Mouse (Mus musculus) midbrain, embryonic 14.5 days (tissue): ENCODE data around the gene Selenos. TPM values are rescaled to one million over a fixed set of nuclear protein-coding genes. Genes with fewer than 3 reads are reported as not detected.
A peak's percentile ranks its signal among the peaks of the same experiment; 100 is the strongest.

ENCODE experiments used
- ATAC-seq: fragments of 200-750 bp; cut with Nextera tagmentation; 2 replicates; pipeline ENCODE4 v1.8.0; 2017; ENCODE audit warnings: moderate number of reproducible peaks, moderate library complexity; ENCODE audit not compliant: low FRiP score, low TSS enrichment
- DNase-seq: peaks from one replicate; pipeline ENCODE4 v3.0.0-alpha.2; 2015
- H3K27ac ChIP-seq: fragments of 300-500 bp; sonication (generic); replicated peaks from 2 replicates; pipeline ENCODE4 v1.5.1; 2014; ENCODE audit warnings: mild to moderate bottlenecking, low read depth, low read length, moderate library complexity
- H3K27me3 ChIP-seq: fragments of 300-500 bp; sonication (generic); 2 replicates; pipeline ENCODE4 v1.6.1; 2014; ENCODE audit warnings: low read length, control low read depth, mixed read lengths; ENCODE audit not compliant: control insufficient read depth, insufficient read depth
- H3K36me3 ChIP-seq: fragments of 300-500 bp; sonication (generic); 2 replicates; pipeline ENCODE4 v1.6.1; 2014; ENCODE audit warnings: low read length, control low read depth; ENCODE audit not compliant: control insufficient read depth, insufficient read depth
- H3K4me1 ChIP-seq: fragments of 300-500 bp; sonication (generic); 2 replicates; pipeline ENCODE4 v1.6.1; 2014; ENCODE audit warnings: mild to moderate bottlenecking, antibody characterized with exemption, low read length, control low read depth; ENCODE audit not compliant: control insufficient read depth, insufficient read depth
- H3K4me2 ChIP-seq: fragments of 300-500 bp; sonication (generic); 2 replicates; pipeline ENCODE4 v1.6.1; 2014; ENCODE audit warnings: mild to moderate bottlenecking, low read length, moderate library complexity
- H3K4me3 ChIP-seq: fragments of 300-500 bp; sonication (generic); replicated peaks from 2 replicates; pipeline ENCODE4 v1.5.1; 2014; ENCODE audit warnings: low read depth, low read length
- H3K9ac ChIP-seq: fragments of 300-500 bp; sonication (generic); replicated peaks from 2 replicates; pipeline ENCODE4 v1.6.1; 2014; ENCODE audit warnings: mild to moderate bottlenecking, low read length, moderate library complexity
- H3K9me3 ChIP-seq: fragments of 300-500 bp; sonication (generic); 2 replicates; pipeline ENCODE4 v1.6.1; 2016; ENCODE audit warnings: low read length, control low read depth, mixed read lengths; ENCODE audit not compliant: control insufficient read depth
- WGBS: fragments of 180-500 bp; shearing (Covaris S2); extraction: QIAGEN DNeasy Blood & Tissue Kit; methylation state at CpG from one replicate; pipeline ENCODE4 v1.1.7; 2014; 5-methylcytosine and 5-hydroxymethylcytosine counted together
- polyA plus RNA-seq: library from polyadenylated mRNA; unstranded; fragments of >200 nt; fragmentation: Nextera tagmentation; extraction: Ambion mirVana; gene quantifications from 2 replicates; pipeline ENCODE4 v1.2.1, GENCODE M21; 2014

The Selenos gene
- polyA plus RNA-seq, 1 experiment from 2014 or later: 79.9 TPM

DNA sequence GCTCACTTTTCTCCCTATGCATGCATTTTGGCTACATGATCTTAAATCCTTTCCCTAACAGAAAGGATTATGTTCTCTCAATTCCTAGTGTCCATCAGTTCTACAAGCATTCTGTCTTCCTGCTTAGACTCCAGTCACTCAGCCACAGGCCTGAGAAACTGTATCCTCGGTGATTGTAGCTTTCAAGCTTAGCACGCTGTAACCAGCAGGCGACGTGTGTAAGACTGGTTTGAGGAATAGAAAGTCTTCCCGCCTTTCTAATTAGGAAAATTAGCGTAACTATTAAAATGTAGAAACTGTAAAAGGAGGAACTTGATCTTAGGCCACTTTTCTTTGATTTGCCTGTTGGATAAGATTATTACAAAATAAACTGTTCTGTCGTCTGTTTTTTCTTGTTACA, 39.3 kb downstream of the Selenos start:
- Histone ChIP-seq H3K9me3 (no peaks in the 10 kb centered on the region), H3K27ac (no peak overlapping the region), H3K4me3 (no peak overlapping the region), H3K36me3 (no peaks in the 10 kb centered on the region), H3K27me3 (no peaks in the 10 kb centered on the region), H3K4me1 (peaks cover 15% of the 10 kb centered on the region; the same call in 1 of the 2 replicates), H3K9ac (no peak overlapping the region), H3K4me2 (no peak overlapping the region)
- no peak for ATAC-seq
- WGBS: 74% methylated on average over 7 of the region's 7 CpGs
- DNase-seq: peak; percentile 20

DNA sequence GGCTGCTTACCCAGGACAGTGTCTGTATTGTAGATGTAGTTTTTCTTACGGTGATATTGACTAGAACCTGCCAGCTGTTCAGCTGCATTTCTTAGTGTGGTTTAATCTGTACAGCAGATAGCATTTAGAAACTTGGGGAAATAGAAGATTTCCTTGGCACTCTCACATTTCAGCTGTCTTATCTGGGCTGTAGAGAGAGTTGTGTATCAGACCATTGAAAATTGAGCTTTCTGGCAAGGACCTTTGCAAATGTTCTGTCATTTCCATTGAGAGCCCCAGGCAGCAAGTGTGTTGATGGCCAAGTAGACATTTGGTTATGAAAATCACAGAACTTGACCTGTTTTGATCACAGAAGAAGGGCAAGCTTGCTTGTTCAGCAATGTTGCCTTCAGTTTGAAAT, 40.7 kb downstream of the Selenos start:
- Histone ChIP-seq H3K9ac (no peak overlapping the region), H3K4me2 (no peak overlapping the region), H3K27ac (no peak overlapping the region), H3K27me3 (no peaks in the 10 kb centered on the region), H3K36me3 (peaks cover under 1% of the 10 kb centered on the region; the same call in 1 of the 2 replicates), H3K4me3 (no peak overlapping the region), H3K9me3 (no peaks in the 10 kb centered on the region), H3K4me1 (peaks cover 18% of the 10 kb centered on the region; the same call in 1 of the 2 replicates)
- 83% methylated on average over 1 of the region's 1 CpGs for WGBS
- no peak for DNase-seq
- ATAC-seq: no peak

DNA sequence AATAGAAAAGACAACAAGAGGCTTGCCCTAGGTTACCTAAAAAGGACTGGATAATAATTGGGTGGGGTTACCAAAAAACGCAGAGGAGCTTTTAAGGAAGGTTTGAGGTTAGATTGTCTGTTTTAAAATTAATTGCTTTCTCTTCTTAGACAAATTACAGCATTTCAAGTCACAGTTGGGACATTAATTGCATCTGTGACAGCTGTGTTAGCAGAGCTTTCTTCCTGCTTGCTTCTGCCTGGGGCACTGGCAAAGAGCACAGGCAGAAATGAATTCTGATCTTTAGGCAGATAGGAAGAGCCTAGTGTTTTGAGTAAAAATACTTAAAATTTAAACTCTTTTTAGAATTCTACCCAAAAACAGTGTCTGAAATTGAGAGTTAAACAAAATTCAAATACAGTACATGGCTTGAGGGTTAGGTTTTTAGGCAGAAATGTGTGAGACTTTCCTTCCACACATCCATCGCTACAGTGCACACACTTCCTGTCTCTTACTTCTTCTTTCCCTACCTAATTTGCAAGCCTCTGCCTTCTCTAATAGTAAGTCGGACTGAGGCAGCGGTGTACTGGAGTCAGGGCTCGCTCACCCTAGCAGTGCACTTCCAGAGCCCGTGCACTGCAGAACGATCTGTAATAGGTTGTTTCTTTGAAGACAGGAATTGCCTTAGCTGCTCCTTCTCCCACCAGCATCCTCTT, 41.4 kb downstream of the Selenos start:
- DNase-seq (peak; percentile 19), ATAC-seq (no peak)
- Histone ChIP-seq H3K9me3 (no peaks in the 10 kb centered on the region), H3K27ac (peak overlapping the region; percentile 52; the same call in 1 of the 2 replicates), H3K4me2 (no peak overlapping the region), H3K9ac (no peak overlapping the region), H3K36me3 (peaks cover 7% of the 10 kb centered on the region), H3K4me1 (peaks cover 18% of the 10 kb centered on the region; the same call in 1 of the 2 replicates), H3K27me3 (no peaks in the 10 kb centered on the region), H3K4me3 (no peak overlapping the region)
- 66% methylated on average over 7 of the region's 7 CpGs for WGBS

DNA sequence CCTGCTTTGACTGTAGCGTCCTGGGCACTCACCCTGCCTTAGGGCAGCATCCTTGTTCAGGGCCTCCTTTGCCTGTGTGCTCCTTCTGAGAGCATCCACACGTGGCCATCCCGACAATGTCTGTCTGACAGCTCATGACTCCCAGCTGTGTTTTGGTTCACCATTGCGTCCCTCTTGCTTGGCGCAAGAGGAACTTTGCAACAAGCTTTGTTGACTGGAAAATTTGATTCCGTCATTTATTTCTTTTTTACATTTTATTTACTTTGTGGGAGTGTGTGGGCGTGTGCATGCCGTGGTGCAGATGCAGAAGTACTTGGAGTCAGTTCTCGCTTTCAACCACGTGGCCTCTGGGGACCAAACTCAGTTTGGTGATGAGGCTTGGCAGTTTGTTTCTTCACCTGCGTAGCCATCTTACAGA, 45.1 kb downstream of the Selenos start:
- Histone ChIP-seq H3K9ac (no peak overlapping the region), H3K27me3 (no peaks in the 10 kb centered on the region), H3K4me2 (no peak overlapping the region), H3K27ac (no peak overlapping the region), H3K4me1 (peaks cover 27% of the 10 kb centered on the region; the same call in 1 of the 2 replicates), H3K4me3 (no peak overlapping the region), H3K36me3 (peaks cover 13% of the 10 kb centered on the region), H3K9me3 (no peaks in the 10 kb centered on the region)
- 84% methylated on average over 11 of the region's 11 CpGs for WGBS
- no peak for DNase-seq
- no peak for ATAC-seq

DNA sequence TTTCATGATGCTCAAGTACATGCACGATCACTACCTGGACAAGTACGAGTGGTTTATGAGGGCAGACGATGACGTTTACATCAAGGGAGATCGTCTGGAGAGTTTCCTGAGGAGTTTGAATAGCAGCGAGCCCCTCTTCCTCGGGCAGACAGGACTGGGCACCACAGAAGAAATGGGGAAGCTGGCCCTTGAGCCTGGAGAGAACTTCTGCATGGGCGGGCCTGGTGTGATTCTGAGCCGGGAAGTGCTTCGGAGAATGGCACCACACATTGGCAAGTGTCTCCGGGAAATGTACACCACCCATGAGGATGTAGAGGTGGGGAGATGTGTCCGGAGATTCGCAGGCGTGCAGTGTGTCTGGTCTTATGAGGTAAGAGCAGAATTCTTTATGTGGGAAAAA, 45.9 kb downstream of the Selenos start:
- ATAC-seq: no peak
- Histone ChIP-seq H3K36me3 (peaks cover 13% of the 10 kb centered on the region), H3K27me3 (no peaks in the 10 kb centered on the region), H3K4me2 (no peak overlapping the region), H3K4me3 (no peak overlapping the region), H3K27ac (no peak overlapping the region), H3K4me1 (peaks cover 24% of the 10 kb centered on the region; the same call in 1 of the 2 replicates), H3K9ac (no peak overlapping the region), H3K9me3 (no peaks in the 10 kb centered on the region)
- 93% methylated on average over 14 of the region's 14 CpGs for WGBS
- no peak for DNase-seq

DNA sequence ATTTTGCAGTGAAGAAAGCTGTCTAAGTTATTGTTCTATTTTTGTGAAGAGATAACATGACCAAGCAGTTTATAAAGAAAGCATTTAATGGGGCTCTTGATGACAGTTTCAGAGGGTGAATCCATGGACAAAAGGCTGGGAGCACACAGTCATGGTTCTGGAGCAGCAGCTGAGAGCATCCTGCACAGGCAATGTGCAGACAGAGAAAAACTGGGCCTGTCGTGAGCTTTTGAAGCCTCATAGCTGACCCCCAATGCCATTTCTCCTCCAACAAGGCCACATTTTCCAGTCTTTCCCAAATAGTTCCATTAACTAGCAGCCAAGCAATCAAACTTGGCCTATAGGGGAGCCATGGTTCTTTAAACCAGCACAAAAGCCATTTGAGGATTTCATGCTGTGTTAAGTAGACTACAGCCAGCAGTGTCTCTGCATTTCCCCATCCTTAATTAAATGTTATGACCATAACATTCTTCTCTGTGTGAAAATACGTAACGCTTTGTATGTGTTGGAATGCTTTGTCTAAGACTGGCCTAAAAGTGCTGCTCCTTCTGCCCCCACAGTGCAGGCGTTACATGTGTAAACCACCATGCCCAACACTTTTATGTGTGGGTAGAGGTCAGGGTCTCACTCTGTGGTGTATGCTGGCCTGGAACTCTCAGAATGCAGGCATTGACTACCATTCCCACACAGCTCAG, 48.6 kb downstream of the Selenos start:
- Histone ChIP-seq H3K9ac (no peak overlapping the region), H3K9me3 (no peaks in the 10 kb centered on the region), H3K27me3 (no peaks in the 10 kb centered on the region), H3K4me3 (no peak overlapping the region), H3K36me3 (peaks cover 13% of the 10 kb centered on the region), H3K4me2 (no peak overlapping the region), H3K4me1 (peaks cover 17% of the 10 kb centered on the region; the same call in 1 of the 2 replicates), H3K27ac (no peak overlapping the region; the same call in 1 of the 2 replicates)
- ATAC-seq (no peak), DNase-seq (peak; percentile 40)
- WGBS: 29% methylated on average over 4 of the region's 4 CpGs

DNA sequence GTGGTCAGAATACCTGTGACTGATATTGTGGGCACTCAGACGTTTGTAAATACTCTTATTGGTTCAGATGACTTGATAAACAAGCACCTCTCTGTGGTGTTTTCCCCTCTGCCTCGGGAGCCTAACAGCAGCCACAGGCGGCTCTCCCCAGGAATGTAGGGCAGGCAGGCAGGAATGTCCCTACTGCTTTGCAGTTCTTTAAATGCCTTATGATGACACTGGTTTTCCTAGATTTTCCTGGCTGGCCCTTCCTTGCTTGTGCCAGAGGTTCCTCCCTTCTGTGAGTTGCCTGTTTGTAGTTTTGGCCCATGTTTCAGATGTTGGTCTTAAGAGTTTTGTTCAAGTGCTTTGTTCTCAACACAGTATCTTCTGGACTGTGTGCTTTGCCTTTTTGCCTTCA, 49.4 kb downstream of the Selenos start:
- DNase-seq (no peak), ATAC-seq (no peak)
- Histone ChIP-seq H3K9ac (no peak overlapping the region), H3K36me3 (peaks cover 13% of the 10 kb centered on the region), H3K9me3 (no peaks in the 10 kb centered on the region), H3K27me3 (no peaks in the 10 kb centered on the region), H3K4me3 (no peak overlapping the region), H3K4me1 (peaks cover 17% of the 10 kb centered on the region; the same call in 1 of the 2 replicates), H3K4me2 (no peak overlapping the region), H3K27ac (no peak overlapping the region)
- WGBS: 54% methylated on average over 3 of the region's 3 CpGs

DNA sequence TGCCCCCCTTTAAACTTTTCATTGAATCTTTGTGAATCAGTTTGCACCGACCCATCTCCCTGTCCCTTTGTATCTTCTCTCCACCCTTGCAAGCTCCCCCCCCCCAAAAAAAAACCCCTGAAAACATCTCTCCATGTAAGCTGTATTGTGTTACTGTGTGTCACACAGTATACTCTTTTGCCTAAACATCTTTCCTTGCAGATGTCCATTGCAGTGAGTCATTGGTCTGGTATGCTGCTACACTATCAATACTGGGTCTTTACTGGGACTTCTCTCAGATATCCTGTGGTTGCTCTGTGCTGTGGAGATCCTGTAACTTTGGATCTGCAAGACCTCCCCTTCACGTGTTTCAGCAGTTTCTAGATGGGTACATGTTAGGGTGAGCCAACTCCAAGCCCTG, 50.8 kb downstream of the Selenos start:
- no peak overlapping the region for H3K27ac ChIP-seq
- peaks cover 12% of the 10 kb centered on the region for H3K36me3 ChIP-seq
- ATAC-seq: no peak
- 90% methylated on average over 2 of the region's 2 CpGs for WGBS
- no peak overlapping the region for H3K4me3 ChIP-seq
- H3K4me1 ChIP-seq: peaks cover 14% of the 10 kb centered on the region; the same call in 1 of the 2 replicates
- DNase-seq: no peak
- no peak overlapping the region for H3K9ac ChIP-seq
- no peak overlapping the region for H3K4me2 ChIP-seq
- H3K27me3 ChIP-seq: no peaks in the 10 kb centered on the region
- no peaks in the 10 kb centered on the region for H3K9me3 ChIP-seq
